Mouse (Mus musculus) cerebellum, adult 8-10 months (tissue): ENCODE data around the gene Hlcs.

Experiments used
- DNase-seq: peaks from one replicate; pipeline ENCODE4 v3.0.0; 2022

The Hlcs gene

DNA sequence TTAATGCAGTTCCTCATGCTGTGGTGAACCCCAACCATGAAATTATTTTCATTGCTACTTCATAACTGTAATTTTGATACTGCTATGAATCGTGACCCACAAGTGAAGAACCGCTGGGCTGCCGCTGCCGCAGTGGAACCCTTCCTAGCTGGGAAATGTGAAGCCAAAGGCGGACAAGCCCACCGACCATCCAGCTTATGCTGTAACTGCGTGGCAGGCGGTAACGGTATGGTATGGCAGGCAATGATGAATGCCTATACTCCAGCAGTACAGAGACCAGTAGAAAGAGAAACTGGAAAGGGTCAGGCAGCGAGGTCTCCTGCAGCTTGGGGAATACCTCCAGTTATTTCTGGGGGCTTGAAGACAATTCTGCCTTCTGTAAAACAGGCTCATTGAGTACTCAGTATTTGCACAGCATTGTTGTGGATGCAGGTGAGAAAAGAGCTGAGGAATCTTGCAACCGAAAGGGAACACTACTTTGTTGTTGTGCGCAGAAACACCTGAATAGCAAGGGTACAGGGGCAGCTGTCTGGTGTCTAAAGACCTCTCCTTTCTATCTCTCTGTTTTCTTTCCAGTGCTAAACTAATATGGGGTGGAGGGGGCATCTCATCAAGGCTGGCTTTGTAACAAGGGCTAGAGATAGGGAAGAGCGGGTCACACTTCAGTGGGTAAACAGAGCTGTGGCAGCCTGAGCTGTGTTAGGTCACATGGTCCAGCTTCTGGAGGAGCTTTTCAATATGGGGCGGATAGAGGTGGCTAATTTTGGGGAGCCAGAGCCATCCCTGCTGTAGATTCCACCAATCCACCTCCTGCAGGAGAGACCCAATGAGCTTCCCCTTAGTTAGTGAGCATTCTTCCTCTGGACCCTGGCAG, 224.3 kb downstream of the Hlcs start:
- no peak for DNase-seq

GRCm38 (mm10) chr16:94088226-94088748, 225.1 kb downstream of the Hlcs start:
- no peak for DNase-seq

DNA sequence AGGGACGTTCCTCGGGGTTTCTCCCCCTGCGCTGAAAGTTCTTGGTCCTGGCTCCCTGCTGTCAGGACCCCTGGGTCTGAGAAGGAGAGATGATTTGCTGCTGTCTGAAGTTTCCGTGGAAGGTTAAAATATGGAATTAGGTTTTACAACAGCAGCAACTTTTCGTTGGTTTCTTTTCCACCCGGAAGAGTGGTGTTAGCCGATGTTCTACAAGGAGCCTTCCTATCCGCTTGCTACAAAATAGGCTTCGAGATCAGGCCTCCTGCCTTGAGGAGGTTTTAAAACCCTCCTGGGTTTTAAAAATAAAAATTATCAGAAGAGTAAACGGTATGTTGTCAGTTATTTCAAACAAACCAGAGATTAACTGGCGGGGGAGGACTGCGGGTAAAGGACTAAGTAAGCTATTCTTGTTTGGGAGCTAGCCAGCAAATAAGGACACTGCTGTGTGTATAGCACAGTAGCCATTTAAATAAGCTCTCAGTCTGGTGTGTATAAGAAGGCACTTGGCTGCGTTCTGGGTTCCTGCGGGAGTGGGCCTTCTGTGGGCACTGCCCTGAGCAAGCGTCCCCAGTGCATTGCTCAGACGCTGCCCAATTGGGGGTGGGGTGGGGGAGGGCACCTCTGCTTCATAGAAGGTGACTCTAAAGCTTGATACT, 225.7 kb downstream of the Hlcs start:
- DNase-seq, result no peak

DNA sequence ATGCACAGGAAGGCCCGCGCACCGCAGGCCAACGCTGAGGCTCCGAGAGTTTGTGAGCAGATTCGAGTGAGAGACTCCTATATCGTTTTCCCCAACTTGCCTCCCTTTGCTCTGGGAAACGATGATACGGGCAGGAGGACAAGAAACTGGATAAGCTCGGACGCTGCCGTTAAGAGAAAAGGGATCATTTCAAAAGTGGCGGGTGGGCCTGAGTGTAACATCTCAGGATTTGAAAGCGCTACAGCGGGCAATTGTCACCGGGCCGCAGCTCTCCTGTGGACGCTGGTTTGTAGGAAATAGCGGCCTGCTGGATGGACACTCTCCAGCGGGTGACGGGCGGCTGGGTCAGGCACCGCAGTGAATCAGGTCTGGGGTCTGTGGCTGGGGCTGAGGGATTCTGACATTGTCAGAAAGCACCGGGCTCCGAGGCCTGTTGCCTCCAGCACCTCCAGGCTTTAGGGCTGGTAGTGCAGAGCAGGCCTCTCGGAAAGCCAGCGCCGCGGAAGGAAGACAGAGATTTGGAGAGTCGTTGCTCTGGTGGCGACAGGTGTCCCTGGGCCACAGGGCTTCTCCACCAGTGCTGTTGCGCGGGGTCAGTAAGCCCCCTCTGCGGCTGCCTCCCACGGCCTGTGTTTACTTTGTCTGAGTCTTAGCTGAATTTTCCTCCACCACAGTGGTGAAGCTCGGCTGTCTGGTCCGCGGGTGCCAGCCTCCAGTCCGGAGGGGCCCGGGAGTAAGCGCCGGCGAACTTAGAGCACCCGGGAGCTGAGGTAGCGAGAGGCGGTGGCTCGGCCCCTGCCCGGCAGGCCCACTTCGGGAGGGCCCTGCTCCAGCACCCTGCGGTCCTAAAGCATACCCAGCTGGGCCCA, 226.4 kb downstream of the Hlcs start:
- no peak for DNase-seq

- DNase-seq, result no peak
These were observed 227.6 kb downstream of the Hlcs start for GRCm38 (mm10) chr16:94085603-94086285.

DNA sequence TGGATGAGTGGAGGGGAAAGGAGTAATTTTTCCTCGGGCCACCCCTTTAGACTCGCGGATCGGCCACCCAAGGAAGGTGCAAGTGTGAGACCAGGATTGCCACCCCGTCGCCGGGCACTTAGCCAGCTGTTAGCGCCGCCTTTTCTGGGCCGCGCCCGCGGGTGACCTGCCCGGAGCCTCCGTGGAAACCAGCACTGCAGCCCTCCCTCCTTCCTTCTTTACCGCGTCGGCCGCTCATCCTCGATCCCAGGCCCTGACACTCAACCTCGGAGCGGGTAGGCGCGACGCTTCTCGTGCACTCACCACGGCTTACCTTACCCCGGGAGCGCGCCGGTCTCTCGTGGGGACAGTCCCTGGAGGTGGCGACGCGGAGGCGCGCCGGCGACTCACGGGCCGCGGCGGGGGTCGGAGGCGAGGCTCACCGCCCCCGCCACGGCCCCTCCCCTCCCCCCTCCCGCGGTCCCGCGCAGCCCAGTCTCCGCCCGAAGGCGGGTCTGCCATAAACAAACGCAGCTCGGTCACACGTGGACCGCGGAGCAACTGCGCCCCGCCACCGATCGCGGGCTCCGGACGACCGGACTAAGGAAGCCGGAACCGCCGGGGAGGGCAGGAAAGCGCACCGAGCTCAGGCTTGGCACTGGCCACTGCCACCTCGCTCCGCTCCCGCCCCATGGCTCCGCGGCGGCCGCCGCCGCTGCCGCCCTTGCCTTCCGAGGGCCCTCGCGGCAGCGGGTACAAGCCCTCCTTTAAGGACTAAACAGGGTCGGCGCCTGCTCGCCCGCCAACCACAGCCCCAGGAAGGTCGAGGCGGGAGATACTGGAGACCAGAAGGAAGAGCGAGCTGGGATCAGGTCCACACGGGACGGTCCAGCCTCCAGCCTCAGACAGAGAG, 228.4 kb downstream of the Hlcs start, which contains the start of gene Sim2:
Gene Sim2 (plus strand): TSS at position 221 of the 892 bp plus-strand sequence.
- DNase-seq, result no peak

- no peak for DNase-seq
These were observed 229.4 kb downstream of the Hlcs start for GRCm38 (mm10) chr16:94083848-94084525.

- no peak for DNase-seq
These were observed 230.2 kb downstream of the Hlcs start for GRCm38 (mm10) chr16:94082960-94083847.

GRCm38 (mm10) chr16:94081996-94082708, 231.2 kb downstream of the Hlcs start:
- DNase-seq, result no peak

DNA sequence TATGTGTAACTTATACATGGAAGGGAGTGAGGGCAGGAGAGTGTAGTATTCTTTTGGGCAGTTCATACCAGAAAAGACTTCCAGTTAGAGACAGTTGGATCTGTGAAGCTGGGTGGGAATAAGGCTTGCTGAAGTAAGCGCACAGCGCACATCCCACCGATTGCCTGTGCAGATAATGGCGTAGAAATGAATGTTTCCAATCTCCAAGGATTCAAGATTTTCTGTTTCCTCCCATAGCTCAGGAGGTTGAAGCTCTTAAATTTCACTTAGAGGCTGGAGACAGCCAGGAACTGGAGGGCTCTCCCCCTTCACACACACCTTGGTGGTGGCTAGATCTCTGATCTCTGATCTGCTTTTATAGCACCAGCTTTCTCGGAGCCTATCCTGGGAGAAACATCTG, 231.8 kb downstream of the Hlcs start:
- DNase-seq, result no peak

GRCm38 (mm10) chr16:94079856-94080555, 233.4 kb downstream of the Hlcs start:
- DNase-seq, result no peak

DNA sequence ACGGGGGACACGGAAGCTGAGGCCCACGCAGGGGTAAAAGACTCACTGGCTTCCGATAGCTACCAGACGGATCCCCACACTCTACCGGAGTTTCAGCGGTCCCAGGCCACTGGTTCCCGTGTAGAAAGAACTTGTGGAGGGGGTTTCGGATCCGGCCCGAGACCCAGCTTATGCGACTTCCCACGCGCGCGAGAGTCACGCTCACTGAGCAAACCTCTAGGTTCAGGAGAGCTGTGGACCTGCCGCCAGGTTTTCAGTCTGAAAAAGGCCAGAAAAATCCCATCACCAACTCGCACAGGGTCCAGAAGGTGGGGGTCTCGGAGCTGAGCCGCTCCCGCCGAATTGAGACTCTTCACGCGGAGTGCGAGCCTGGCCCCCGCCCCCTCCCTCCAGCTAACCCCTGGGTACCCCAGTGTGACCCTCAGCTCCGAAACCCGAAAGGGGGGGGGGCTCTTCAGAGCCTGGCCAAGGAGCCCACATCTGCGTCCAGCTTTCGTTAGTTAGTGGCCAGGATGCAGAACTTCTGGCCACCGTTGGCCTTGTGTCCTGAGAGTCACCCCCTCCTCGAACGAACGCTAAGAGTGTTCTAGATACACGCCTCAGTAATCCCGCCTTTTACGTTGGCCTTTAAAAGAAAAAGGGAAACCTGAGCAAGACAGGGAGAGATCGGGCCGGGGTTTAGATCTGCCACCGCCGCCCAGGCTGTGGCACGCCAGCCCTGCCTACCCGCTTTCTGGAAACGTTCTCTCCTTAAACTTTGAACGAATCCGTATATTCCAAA, 234.1 kb downstream of the Hlcs start:
- DNase-seq, result no peak
